Mouse (Mus musculus) liver, embryonic 15.5 days (tissue): ENCODE data around the gene Cacna2d1. TPM values are rescaled to one million over a fixed set of nuclear protein-coding genes. Genes with fewer than 3 reads are reported as not detected.

Experiments
- ATAC-seq: fragments of 200-750 bp; cut with Nextera tagmentation; 2 replicates; pipeline ENCODE4 v1.8.0; 2017; ENCODE audit warnings: moderate number of reproducible peaks, mild to moderate bottlenecking, moderate library complexity; ENCODE audit not compliant: insufficient read depth
- H3K27ac ChIP-seq: fragments of 300-500 bp; sonication (generic); replicated peaks from 2 replicates; pipeline ENCODE4 v1.5.1; 2015; ENCODE audit warnings: mild to moderate bottlenecking, inconsistent platforms
- H3K27me3 ChIP-seq: fragments of 300-500 bp; sonication (generic); 2 replicates; pipeline ENCODE4 v1.6.1; 2015; ENCODE audit warnings: mild to moderate bottlenecking, inconsistent platforms
- H3K36me3 ChIP-seq: fragments of 300-500 bp; sonication (generic); replicated peaks from 2 replicates; pipeline ENCODE4 v1.6.1; 2015; ENCODE audit warnings: moderate library complexity, mild to moderate bottlenecking, inconsistent platforms
- H3K4me1 ChIP-seq: fragments of 300-500 bp; sonication (generic); replicated peaks from 2 replicates; pipeline ENCODE4 v1.6.1; 2015; ENCODE audit warnings: inconsistent platforms
- H3K4me2 ChIP-seq: fragments of 300-500 bp; sonication (generic); 2 replicates; pipeline ENCODE4 v1.6.1; 2015; ENCODE audit warnings: moderate library complexity, mild to moderate bottlenecking, inconsistent platforms
- H3K4me3 ChIP-seq: fragments of 300-500 bp; sonication (generic); replicated peaks from 2 replicates; pipeline ENCODE4 v1.5.1; 2015; ENCODE audit warnings: mild to moderate bottlenecking, inconsistent platforms
- H3K9ac ChIP-seq: fragments of 300-500 bp; sonication (generic); 2 replicates; pipeline ENCODE4 v1.6.1; 2015; ENCODE audit warnings: moderate library complexity, mild to moderate bottlenecking, inconsistent platforms
- H3K9me3 ChIP-seq: fragments of 300-500 bp; sonication (generic); replicated peaks from 2 replicates; pipeline ENCODE4 v1.6.1; 2016; ENCODE audit warnings: inconsistent platforms
- WGBS: fragments of 180-500 bp; shearing (Covaris S2); methylation state at CpG from one replicate; pipeline ENCODE4 v1.1.7; 2015; ENCODE audit warnings: mixed read lengths; ENCODE audit not compliant: insufficient replicate concordance; 5-methylcytosine and 5-hydroxymethylcytosine counted together
- polyA plus RNA-seq: library from polyadenylated mRNA; unstranded; fragments of >200 nt; fragmentation: Nextera tagmentation; extraction: Ambion mirVana; gene quantifications from 2 replicates; pipeline ENCODE4 v1.2.1, GENCODE M21; 2015

The Cacna2d1 gene
- polyA plus RNA-seq, 1 experiment from 2014 or later: 0.44 TPM

DNA sequence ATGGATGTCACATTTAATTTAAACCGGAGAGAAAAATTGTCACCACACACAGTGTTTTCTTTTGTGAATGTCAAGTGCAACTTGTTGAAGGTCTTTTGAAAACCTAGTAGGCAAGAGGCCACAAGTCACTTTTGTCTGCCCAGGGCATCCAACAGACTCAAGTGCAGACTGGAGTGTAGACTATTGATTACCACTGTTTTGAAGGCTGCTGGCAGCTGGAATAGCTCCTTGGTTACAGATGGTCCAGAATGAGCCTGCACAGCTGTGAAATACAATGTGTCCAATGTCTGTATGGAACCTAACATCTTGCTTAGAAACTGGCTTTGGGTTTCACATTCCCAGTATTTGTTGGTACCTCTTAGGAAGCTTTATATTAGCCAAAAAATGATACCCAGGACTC lies 176.2 kb downstream of the Cacna2d1 start:
- 64% methylated on average over 1 of the region's 1 CpGs for WGBS
- H3K4me3 ChIP-seq: no peak overlapping the region

DNA sequence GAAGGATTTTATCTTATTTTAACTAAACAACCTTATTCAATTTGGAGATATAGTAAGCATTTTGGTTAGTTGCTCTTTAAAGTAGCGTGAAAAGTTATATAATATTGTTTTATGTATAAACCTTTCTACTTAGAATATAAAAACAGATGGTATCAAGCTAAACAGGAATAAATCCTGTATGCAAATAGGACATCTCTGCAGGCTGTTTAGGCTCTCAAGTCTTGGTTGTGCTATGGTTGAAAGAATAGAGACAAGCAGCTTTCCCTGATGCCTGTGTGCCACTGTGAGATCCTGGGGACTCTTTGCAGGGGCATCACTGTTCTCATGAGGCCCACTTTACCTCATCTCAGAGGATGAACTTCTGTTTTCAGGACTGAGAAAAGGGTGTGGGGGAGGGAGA lies 179.4 kb downstream of the Cacna2d1 start:
- Histone ChIP-seq H3K36me3 (no peaks in the 10 kb centered on the region), H3K27ac (no peak overlapping the region), H3K4me3 (no peak overlapping the region), H3K4me2 (no peak overlapping the region), H3K4me1 (no peaks in the 10 kb centered on the region), H3K9me3 (no peaks in the 10 kb centered on the region), H3K9ac (no peak overlapping the region), H3K27me3 (no peaks in the 10 kb centered on the region)
- ATAC-seq: no peak
- 37% methylated on average over 1 of the region's 1 CpGs for WGBS

More for the DNA sequence above, 176.2 kb downstream of the Cacna2d1 start:
- ATAC-seq: no peak
- H3K9me3 ChIP-seq: no peaks in the 10 kb centered on the region
- H3K4me1 ChIP-seq: no peaks in the 10 kb centered on the region
- H3K4me2 ChIP-seq: no peak overlapping the region
- no peak overlapping the region for H3K27ac ChIP-seq
- no peaks in the 10 kb centered on the region for H3K36me3 ChIP-seq
- H3K9ac ChIP-seq: no peak overlapping the region
- no peaks in the 10 kb centered on the region for H3K27me3 ChIP-seq

DNA sequence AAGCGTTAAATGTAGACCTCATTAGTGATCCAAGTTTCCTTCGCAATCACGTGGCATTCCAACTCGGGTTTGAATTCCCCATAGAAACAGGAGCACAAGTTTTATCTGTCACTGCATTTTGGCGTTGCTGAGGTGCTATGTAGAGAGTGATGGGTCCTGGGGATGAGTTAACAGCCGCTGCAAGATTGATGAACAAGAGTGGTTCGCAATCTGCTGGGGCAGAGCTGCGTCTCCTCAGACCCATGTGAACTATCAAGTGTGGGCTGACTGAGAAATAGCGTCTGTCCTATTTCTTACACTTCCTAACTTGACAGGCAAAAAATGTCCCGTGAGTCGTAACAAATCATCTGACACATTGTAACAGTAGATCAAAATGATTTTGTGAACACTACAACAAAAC lies 186.8 kb downstream of the Cacna2d1 start:
- H3K4me3 ChIP-seq: no peak overlapping the region
- no peak overlapping the region for H3K27ac ChIP-seq
- no peaks in the 10 kb centered on the region for H3K9me3 ChIP-seq
- no peak for ATAC-seq
- no peaks in the 10 kb centered on the region for H3K4me1 ChIP-seq
- no peak overlapping the region for H3K9ac ChIP-seq
- no peaks in the 10 kb centered on the region for H3K36me3 ChIP-seq
- no peaks in the 10 kb centered on the region for H3K27me3 ChIP-seq
- WGBS: 65% methylated on average over 11 of the region's 11 CpGs
- no peak overlapping the region for H3K4me2 ChIP-seq

DNA sequence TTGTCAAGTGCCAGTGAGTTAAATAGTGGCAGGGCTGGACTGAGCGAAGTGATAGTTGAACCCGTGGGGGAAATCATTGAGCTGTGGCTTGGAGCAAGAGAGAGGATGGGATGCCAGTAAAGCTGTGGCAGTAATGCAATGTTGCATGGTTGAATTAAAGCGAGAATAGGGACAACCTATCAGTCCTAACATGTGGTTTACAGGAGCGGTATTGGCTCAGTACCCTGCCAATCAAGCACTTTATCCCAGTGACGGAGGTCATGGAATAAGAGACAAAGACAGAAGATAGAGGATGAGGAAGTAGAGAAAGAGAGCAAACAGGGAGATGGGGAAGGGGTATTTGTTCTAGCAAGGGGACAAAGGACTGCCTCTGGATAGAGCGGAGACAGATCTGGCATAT lies 187.6 kb downstream of the Cacna2d1 start:
- no peak for ATAC-seq
- 63% methylated on average over 6 of the region's 6 CpGs for WGBS

DNA sequence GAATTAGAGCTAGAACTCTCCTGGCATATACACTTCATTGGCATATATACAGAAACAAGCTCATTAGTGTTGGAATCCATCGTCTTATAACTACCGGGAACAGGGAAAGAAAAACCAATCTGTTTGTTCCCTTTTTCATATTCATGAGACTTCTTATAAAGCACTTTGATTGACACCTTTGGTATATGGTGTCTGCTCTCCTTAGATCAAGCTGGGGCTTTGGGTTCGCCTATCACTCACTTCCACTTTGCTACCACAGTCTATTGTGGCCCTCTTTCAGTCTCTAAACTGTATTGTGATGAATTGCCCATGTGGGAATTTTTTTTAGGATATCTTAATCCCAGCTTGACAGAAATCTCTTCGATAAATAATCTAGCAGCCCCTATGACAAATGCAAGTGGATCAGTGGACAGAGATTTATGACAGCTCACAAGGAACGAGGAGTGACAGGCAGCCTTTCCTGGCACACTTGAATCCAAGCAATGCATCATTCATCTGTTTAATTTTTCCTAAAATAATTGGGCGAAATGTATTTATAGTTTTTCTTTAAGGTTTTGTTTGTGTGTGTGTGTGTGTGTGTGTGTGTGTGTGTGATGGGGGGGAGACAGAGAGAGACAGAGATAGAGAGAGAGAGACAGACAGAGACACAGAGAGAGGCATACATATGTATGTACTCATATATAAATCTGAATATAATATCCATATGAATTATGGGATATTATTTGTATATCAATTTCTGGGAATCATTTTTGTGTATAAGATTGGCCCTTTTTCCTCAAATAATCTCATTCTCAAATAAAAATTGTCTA lies 200.0 kb downstream of the Cacna2d1 start:
- no peaks in the 10 kb centered on the region for H3K4me1 ChIP-seq
- H3K4me3 ChIP-seq: no peak overlapping the region
- no peaks in the 10 kb centered on the region for H3K36me3 ChIP-seq
- no peak overlapping the region for H3K4me2 ChIP-seq
- WGBS: 61% methylated on average over 6 of the region's 6 CpGs
- H3K9ac ChIP-seq: no peak overlapping the region
- ATAC-seq: no peak
- H3K9me3 ChIP-seq: no peaks in the 10 kb centered on the region
- H3K27ac ChIP-seq: no peak overlapping the region
- no peaks in the 10 kb centered on the region for H3K27me3 ChIP-seq

More for the DNA sequence above, 187.6 kb downstream of the Cacna2d1 start:
- no peak overlapping the region for H3K9ac ChIP-seq
- H3K4me1 ChIP-seq: no peaks in the 10 kb centered on the region
- no peak overlapping the region for H3K27ac ChIP-seq
- H3K9me3 ChIP-seq: no peaks in the 10 kb centered on the region
- no peaks in the 10 kb centered on the region for H3K36me3 ChIP-seq
- no peak overlapping the region for H3K4me2 ChIP-seq
- H3K27me3 ChIP-seq: no peaks in the 10 kb centered on the region
- H3K4me3 ChIP-seq: no peak overlapping the region

DNA sequence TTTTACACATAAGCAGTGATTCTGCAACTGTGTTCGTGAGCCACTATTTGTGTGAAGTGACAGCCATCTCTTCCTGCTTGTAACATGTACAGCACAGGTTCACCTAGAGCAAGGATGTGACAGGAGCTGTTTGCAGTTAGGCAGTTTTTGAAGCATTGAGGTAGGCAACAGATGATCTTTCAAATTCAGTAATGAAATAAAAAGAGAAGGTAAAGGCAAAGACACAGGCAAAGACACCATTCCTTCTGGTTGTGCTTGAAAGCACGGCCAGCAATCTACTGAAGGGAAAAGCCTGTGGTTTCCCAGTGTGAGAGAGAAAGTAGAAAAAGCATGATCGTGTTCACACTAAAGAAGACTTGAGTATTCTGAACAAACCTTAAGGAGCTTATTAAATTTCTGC lies 201.5 kb downstream of the Cacna2d1 start:
- no peak overlapping the region for H3K4me2 ChIP-seq
- no peak overlapping the region for H3K27ac ChIP-seq
- no peaks in the 10 kb centered on the region for H3K4me1 ChIP-seq
- no peaks in the 10 kb centered on the region for H3K27me3 ChIP-seq
- H3K36me3 ChIP-seq: no peaks in the 10 kb centered on the region
- no peak for ATAC-seq
- no peaks in the 10 kb centered on the region for H3K9me3 ChIP-seq
- no peak overlapping the region for H3K9ac ChIP-seq
- no peak overlapping the region for H3K4me3 ChIP-seq
- WGBS: 41% methylated on average over 3 of the region's 3 CpGs

DNA sequence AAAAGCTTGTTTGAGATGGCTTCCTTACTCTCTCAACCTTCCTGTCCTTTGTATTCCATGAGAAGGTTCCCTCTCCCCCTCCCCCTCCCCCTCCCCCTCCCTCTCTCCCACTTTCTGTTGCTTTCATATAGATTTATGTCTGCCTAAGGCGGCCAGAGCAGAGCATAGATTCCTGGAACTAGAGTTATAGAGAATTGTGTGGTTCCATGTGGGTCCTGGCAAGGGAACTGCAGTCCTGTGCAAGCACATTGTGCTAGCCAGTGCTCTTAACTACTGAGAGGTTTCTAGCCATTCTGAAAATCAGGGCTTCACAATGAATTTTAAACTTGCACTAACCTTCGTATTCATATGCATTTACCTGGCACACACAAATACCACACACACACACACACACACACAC lies 202.3 kb downstream of the Cacna2d1 start:
- H3K9ac ChIP-seq: no peak overlapping the region
- WGBS: 48% methylated on average over 2 of the region's 2 CpGs
- H3K4me2 ChIP-seq: no peak overlapping the region
- ATAC-seq: no peak
- H3K27ac ChIP-seq: no peak overlapping the region
- H3K4me3 ChIP-seq: no peak overlapping the region
- H3K27me3 ChIP-seq: no peaks in the 10 kb centered on the region
- no peaks in the 10 kb centered on the region for H3K9me3 ChIP-seq
- H3K36me3 ChIP-seq: no peaks in the 10 kb centered on the region
- H3K4me1 ChIP-seq: no peaks in the 10 kb centered on the region

DNA sequence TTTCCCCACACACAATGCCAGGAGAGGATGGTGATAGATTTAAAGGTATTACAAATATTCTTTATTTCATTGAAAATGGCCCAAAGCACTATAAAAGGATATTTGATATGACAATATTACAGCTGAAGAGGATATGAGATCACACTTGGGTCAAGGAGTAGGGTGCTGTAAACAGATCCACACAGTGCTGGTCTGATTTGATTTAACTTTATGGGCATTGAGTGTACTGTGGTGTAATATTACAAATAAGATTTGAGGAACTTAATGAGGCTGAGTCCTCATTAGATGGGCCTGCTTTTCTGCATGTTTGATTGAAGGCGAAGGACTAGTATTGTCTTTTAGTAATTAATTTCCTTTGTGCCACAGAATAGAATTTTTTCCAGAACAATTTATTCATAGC lies 212.1 kb downstream of the Cacna2d1 start:
- Histone ChIP-seq H3K4me1 (no peaks in the 10 kb centered on the region), H3K4me2 (no peak overlapping the region), H3K27ac (no peak overlapping the region), H3K4me3 (no peak overlapping the region), H3K9me3 (no peaks in the 10 kb centered on the region), H3K36me3 (no peaks in the 10 kb centered on the region), H3K27me3 (no peaks in the 10 kb centered on the region), H3K9ac (no peak overlapping the region)
- WGBS: 65% methylated on average over 1 of the region's 1 CpGs
- ATAC-seq: no peak

DNA sequence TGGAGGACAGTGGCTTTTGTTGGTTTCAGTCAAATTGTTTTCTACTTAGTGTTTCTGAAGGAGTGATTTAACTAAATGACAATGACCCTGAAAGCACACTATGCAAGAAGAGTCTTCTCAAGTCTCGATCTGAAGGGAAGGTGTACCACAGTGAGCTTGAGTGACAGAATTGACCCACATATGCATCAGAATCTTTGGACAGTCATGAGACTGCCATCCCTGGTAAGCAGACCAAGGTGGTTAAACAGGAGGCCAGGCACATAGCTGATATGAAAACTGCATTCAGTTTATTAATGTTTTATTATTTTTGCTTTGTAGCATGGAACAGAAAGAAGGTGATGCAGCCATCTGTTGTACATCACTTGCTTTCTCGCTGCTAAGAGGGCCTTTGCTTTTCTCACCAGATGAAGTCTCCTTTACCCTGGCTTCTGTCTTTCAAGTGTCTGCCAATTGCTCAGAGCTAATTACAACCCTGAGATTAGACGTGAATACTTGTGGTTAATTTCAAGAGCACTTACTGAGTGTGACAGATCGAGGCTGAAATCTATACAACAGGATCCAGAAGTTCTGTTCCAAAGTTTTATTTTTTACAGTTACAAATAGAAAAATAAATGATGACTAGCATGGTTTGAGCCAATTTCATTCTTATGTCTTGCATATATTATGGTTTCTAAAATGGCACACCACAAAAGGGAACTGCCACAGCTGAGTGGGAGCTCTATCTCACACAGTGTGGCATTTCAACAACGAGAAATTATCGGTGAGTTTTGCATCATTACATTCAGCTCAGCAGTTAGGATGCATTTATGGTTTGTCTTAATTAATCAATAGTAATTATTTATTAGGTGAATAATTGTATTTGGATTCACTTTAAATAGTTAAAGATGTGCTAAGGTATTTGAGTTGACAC lies 221.1 kb downstream of the Cacna2d1 start:
- H3K4me3 ChIP-seq: no peak overlapping the region
- H3K9ac ChIP-seq: no peak overlapping the region
- no peak overlapping the region for H3K4me2 ChIP-seq
- no peaks in the 10 kb centered on the region for H3K4me1 ChIP-seq
- WGBS: 54% methylated on average over 6 of the region's 6 CpGs
- no peaks in the 10 kb centered on the region for H3K27me3 ChIP-seq
- H3K9me3 ChIP-seq: no peaks in the 10 kb centered on the region
- no peak overlapping the region for H3K27ac ChIP-seq
- H3K36me3 ChIP-seq: no peaks in the 10 kb centered on the region
- no peak for ATAC-seq

DNA sequence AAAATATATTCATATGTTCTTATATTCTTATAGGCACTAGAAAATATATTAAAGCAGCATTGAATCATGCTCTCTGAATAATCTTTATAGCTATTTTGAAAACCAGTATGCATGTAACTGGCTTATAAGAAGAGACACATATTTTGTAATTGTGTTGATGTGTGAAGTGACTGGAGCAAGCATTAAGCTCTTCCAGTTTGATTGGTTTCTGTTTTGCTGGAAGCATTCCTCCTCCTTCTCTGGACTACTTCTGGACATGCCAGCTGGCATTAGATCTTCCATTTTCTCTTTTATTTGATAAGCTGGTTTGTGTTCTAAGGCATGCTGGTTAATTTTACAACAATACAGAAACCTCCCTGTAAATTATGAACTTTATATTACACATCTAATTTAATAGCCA lies 228.8 kb downstream of the Cacna2d1 start:
- H3K4me2 ChIP-seq: no peak overlapping the region
- no peak for ATAC-seq
- no peak overlapping the region for H3K9ac ChIP-seq
- no peaks in the 10 kb centered on the region for H3K9me3 ChIP-seq
- no peaks in the 10 kb centered on the region for H3K4me1 ChIP-seq
- no peak overlapping the region for H3K27ac ChIP-seq
- H3K36me3 ChIP-seq: no peaks in the 10 kb centered on the region
- no peak overlapping the region for H3K4me3 ChIP-seq
- H3K27me3 ChIP-seq: no peaks in the 10 kb centered on the region

DNA sequence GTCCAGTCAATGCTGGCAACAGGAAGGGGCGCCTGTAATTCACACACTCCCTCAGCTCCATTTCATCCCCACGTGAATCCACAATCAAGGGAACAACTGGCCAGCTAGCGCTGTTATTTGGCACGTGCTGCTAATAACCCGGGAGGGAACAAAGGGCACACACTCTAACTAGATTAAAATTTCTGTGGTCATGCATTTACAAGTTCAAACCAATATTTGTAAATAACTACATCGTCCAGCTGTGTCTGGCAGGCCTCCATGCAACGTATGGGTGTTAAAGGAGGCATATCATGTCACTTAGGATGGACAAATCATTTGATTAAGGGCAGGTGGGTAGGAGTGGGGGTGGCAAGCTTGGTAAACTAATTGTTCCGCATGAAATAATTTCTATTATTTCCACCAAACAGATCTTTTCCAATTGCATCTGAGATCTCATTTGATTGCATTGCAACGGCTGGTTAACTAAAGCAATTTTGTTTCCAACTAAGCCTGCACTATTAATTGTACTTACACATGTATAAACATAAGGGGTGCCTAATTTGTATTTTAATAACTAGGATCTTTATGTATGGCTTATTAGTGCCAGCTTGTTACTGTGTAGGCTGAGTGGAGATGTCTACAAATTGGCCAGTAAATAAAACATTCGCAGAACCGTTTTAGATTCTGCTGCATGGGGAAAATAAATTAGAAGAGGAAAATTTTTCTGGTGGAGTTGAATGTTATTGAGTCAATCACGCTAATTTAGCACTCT lies 231.8 kb downstream of the Cacna2d1 start:
- Histone ChIP-seq H3K36me3 (no peaks in the 10 kb centered on the region), H3K9me3 (no peaks in the 10 kb centered on the region), H3K27me3 (no peaks in the 10 kb centered on the region), H3K4me3 (no peak overlapping the region), H3K4me1 (no peaks in the 10 kb centered on the region), H3K27ac (no peak overlapping the region), H3K4me2 (no peak overlapping the region), H3K9ac (no peak overlapping the region)
- no peak for ATAC-seq
- 53% methylated on average over 12 of the region's 12 CpGs for WGBS
